Mouse (Mus musculus) neutrophil, adult 5-6 weeks (primary cell): ENCODE results near the gene Tnfrsf13c. TPM values are rescaled to one million over a fixed set of nuclear protein-coding genes. Genes with fewer than 3 reads are reported as not detected.

ENCODE experiments used
- ATAC-seq: fragments of 151-379, 151-347 bp; 2 replicates; pipeline ENCODE4 v1.8.0; 2017; ENCODE audit warnings: mild to moderate bottlenecking, moderate TSS enrichment; ENCODE audit not compliant: insufficient number of reproducible peaks, poor library complexity, low FRiP score, severe bottlenecking; ENCODE audit errors: extremely low read depth
- total RNA-seq: library from RNA; stranded (forward); fragments of 200-1000 nt; gene quantifications from 2 replicates; pipeline ENCODE4 v1.2.3, GENCODE M21; 2017

Tnfrsf13c gene
- total RNA-seq, 1 experiment from 2014 or later = 157 TPM

GRCm38 (mm10) chr15:82231591-82232378, 7.6 kb upstream of the Tnfrsf13c start:
- ATAC-seq = no peak

- ATAC-seq = no peak
Observed at GRCm38 (mm10) chr15:82231100-82231499, 6.9 kb upstream of the Tnfrsf13c start.

GRCm38 (mm10) chr15:82230098-82230611, 6.0 kb upstream of the Tnfrsf13c start:
- ATAC-seq = no peak

DNA sequence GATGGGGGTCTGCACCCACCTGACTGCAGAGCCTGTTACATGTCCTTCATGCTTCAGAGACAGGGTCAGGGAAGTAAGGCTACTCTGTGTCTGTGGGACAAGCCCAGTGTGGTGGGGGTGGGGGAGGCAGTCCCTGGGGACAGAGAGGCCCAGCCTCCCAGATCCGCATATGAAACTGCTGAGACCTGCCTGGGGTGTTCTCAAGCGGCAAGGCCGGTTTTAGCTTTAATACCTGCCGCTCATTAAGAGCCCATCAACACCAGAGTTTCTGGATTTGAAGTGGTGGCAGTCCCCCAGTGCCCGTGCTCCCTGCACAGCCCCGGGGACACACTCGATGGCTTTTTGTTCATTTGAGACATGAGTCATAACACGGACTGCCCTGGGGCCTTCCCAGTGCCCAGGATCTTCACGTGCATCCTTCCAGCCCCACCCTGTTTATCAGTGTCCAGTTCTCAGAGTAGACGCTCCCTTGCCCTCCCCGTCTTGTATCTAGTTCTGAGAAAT, 5.4 kb upstream of the Tnfrsf13c start:
- peak; percentile 11; the same call in 1 of the 2 replicates for ATAC-seq

- no peak for ATAC-seq
Observed at GRCm38 (mm10) chr15:82225769-82226168, 1.6 kb upstream of the Tnfrsf13c start.

DNA sequence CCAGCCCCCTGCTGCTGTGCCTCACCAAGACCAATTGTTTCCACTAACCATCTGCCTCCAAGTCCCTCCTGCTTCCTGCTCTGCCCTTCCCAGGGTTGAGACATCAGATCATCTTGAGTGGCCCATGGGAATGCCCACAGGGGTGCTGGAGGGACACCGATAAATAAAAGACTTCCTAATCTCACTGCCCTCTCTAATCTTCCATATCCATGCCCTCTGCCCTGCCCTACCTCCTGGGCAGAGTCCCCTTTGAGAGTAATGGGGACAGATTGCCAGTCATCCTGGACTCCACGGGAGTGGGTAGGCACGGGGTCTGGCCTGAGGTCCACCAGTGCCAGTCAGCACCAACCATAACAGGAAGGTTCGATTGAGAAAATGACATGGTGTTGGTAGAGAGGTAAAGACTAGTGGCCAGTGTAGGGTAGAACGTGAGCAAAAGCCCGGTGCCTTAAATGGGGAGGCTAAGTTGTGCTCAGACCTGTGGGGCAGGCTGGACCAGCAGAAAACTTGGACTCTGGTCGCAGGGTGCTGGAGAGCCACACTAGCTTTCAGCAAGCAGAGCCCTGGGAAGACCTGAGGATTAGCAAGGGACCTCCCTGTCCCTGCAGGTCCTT, 540 bp upstream of the Tnfrsf13c start:
- ATAC-seq = no peak

- ATAC-seq = no peak
Observed at GRCm38 (mm10) chr15:82223251-82223650, 918 bp downstream of the Tnfrsf13c start.

DNA sequence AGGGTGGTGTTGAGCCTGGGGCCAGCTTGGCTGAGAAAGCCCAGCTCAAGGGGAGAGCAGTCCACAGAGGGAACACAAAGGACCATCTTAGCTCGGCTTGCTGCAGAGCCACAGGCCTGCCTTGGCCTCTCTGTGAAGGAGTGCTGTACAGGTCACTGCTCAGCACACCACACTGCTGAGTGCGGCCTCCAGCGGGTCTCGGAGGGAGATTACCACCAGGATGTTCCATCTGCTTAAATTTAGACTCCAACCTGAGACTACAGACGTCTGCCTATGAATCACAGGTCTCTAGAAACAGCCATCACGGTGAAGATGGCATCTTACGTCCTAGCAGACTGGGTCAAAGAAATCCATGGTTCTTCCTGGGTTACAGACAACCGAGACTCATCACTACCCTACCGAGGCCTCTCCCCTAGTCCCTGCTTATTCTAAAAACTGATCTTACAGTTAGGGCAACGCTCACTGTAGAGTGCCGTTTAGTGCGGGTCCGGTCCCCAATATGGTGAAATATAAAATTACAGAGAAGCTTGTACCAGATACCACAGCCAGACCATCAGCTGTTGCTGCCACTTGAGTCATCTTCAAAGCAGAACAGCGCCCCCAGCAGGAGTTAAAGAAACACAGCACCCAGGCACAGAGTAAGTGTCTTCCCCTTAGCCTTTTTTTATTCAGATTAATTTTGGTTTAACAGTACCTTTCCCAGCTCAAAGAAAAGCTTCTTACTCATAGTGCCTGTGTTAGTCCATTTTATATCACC, 2.9 kb downstream of the Tnfrsf13c start:
- no peak for ATAC-seq

GRCm38 (mm10) chr15:82220003-82220675, 4.0 kb downstream of the Tnfrsf13c start:
- ATAC-seq = no peak

DNA sequence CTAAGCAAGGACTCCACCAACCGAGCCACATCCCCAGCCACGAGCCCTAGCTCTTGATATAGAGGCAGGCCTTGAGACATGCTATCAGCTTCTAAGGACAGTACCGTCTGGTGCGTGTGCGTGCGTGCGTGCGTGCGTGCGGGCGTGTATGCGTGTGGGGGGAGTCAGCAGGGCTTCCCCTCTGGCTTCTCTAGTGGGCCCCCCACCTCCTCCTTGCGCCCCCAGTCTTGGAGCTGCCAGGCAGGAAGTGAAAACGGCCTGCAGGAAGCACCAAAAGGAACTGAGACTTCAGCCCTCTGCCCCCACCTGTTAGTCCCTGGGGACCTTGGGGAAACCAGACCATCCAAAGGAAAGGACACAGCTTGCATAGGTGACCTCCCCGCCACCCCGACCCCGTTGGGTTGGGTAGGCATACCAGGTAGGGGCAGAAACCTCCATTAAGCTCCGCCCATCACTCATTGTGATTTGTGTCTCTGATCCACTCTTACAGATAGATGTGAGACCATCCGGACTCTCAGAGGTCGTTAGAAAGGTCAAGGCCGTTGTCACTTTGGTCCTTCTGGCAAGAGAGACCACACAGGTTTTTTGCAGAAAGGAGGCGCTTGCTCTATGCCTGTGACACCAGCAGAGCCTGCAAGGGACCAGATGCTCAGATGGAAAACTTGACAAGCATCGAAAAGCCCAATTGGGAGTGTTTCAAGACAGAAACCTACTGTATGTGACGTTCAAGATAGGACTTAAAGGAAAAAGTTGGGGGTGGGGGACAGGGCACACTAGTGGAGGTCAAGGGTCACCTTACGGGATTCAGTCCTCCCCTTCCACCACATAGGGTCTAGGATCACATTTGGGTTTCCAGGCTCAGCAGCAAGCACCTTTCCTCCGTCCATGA, 5.1 kb downstream of the Tnfrsf13c start:
- peak; percentile 59 for ATAC-seq

- no peak for ATAC-seq
Observed at GRCm38 (mm10) chr15:82217980-82218379, 6.2 kb downstream of the Tnfrsf13c start.

DNA sequence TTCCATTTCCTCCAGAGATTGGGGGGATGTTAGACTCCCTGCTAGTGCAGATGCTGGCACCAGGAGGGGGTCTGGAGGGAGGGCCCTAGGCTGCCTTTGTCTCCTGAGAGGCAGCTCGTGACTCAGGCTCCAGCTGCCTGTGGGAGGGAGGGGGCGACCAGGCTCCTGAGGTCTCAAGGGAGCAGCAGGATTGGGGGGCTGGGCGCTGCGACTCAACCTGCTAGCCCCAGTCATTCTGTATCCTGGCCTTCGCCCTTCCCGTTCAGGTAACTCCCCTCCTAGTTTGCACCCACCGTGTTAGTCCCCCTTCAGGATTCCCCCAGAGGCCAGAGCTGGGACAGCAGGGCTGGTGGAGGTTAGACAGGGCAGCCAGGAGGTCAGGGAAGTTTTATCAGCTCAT, 7.1 kb downstream of the Tnfrsf13c start:
- ATAC-seq = no peak

- ATAC-seq = no peak
Observed at GRCm38 (mm10) chr15:82216142-82216827, 7.9 kb downstream of the Tnfrsf13c start.

GRCm38 (mm10) chr15:82215332-82216046, 8.7 kb downstream of the Tnfrsf13c start:
- ATAC-seq = no peak

DNA sequence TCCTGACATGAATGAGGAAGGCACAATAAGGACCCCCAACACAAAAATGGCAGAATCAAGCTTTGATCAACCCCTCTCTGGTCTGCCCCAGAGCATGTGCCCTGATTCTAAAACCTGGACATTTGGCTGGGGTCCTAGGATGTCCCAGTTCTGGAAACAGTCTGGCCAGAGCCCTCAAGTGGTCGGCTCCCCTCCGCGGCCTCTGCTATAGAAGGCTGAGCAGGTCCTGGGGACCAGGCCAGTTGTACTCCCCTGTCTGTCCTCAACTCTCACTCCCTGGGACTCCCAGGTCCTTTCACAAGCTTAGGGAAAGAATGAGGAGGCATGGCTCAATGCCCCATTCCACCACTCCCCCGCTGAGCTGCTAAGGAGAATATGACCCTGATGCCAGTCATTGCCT, 10.9 kb downstream of the Tnfrsf13c start:
- ATAC-seq = no peak

DNA sequence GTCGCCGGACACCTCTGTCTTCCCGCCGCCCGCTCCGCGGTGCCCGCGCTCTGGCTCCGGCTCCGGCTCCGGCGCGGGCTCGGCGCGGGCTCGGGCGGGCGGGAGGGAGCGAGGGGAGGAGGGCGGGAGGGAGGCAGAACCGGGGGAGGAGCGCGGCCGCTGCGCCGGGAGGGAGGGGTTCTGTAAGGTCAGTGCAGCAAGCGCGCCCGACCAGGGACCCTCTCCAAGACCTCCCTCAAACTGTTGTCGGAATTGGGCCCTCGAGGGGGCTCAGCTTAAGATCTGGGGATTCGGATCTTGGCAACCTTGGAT, 11.5 kb downstream of the Tnfrsf13c start, which contains the start of gene Shisa8:
TSS of gene Shisa8 (minus strand) at position 64 of the 312 bp plus-strand sequence.
- no peak for ATAC-seq
